Mouse (Mus musculus): ENCODE data around the gene Lars2. TPM values are rescaled to one million over a fixed set of nuclear protein-coding genes. Genes with fewer than 3 reads are reported as not detected.

Lars2 gene
- polyA plus RNA-seq, 1 experiment from 2014 or later: 999 TPM

Other genes starting within 250 kb of the Lars2 start
- 0.21 TPM in 1 of 2 replicates, not detected in the other for gene Clec3b, start 216.0 kb upstream of the Lars2 start, polyA plus RNA-seq (2015; fragmentation: Nextera tagmentation; extraction: Ambion mirVana)
- 0.04 and 0.05 TPM in 2 replicates for gene Cdcp1, start 150.9 kb upstream of the Lars2 start, polyA plus RNA-seq (2015; fragmentation: Nextera tagmentation; extraction: Ambion mirVana)
- 14.0 and 17.0 TPM in 2 replicates for gene Tmem158, start 106.2 kb upstream of the Lars2 start, polyA plus RNA-seq (2015; fragmentation: Nextera tagmentation; extraction: Ambion mirVana)
- gene Limd1, start 111.8 kb downstream of the Lars2 start, polyA plus RNA-seq (2015; fragmentation: Nextera tagmentation; extraction: Ambion mirVana): 20.3 and 22.7 TPM in 2 replicates
- 45.8 and 49.9 TPM in 2 replicates for gene Sacm1l, start 162.8 kb downstream of the Lars2 start, polyA plus RNA-seq (2015; fragmentation: Nextera tagmentation; extraction: Ambion mirVana)

Measured in midbrain, embryonic 13.5 days (tissue).